Mouse (Mus musculus): Measurements from ENCODE around the gene Klc2. TPM values are rescaled to one million over a fixed set of nuclear protein-coding genes. Genes with fewer than 3 reads are reported as not detected.
"Not testable (repeated sequence)": the region's sequence is repeated elsewhere in the genome, so short reads cannot be mapped to it uniquely, and the experiment has no call there.

Klc2 gene
- total RNA-seq, 4 experiments from 2014 or later, result 54.5 to 66.9 (median 61.4) TPM

DNA sequence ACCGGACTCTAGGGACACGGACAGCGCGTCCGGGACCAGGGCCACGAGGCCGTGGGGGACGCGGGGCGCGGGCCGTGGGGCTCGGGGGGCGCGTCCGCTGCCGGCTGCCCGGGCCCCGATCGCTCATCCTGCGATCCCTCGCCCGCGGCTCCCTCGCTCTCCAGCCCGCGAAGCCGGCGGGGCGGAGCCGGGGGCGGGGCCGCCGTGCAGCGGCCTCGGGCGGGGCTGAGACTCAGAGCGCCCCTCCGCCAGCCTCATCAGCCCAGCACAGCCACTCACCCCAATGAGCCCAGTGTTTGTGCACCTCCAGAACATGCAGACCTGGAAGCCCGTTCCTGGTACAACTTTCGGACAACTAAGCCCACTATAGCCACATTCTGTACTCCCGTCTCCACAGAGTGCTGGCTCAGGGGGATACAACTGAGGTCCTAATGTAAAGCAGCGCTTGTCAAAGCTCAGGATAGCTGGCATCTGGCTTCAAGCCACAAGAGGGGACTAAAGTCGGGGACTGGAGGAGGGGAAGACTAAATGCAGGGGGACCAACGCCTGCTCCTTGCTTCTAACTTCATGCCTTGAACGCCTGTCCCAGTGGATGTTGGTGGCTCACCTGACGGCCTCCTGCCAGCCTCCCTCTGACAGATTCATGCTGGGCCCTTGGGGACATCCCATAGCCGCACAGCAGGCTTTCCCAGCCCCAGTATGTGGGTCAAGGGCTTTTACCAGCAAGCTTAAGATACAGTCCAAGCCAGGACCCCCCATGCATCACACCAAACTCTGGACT lies 19.8 kb downstream of the Klc2 start, which contains the start of gene Cnih2:
Gene Cnih2 (minus strand): TSS at position 159 of the 781 bp plus-strand sequence.
- DNase-seq, result no peak

DNA sequence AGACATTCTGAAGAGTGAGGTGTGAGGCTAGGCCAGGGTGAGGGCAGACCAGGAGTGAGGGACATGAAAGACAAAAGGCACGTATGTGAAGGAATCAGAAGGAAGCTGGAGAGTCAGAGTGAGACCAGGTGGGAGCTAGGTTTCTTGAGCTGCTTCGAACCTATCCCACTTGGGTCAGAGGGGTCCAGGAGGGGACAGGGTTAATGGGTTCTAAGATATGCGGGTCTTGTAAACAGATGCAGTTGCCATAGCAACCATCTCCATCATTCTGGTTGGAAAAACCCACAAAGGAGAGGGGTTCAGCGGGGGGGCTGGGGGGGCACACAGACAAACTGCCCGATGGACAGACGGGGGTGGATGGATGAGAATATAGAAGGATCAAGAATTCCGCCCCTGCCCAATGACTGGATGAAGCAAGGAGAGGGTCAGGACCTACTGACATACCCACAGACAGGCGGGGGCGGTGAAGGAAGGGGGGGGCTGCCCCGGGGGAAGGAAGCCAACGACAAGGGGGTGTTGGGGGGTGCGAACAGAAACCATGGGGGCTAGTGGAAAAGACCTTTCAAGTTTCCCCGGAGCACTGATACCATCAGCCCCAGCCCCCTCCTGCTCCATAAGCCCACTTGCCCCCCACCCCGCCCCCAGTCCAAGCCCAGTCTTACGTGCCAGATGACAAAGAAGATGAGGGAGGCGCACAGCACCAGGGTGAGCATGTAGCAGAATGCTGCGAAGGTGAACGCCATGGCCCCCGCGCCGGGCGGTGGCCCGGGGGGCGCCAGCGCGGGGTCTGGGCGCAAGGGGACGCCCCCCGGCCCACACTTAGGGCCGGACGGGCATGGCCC lies 20.6 kb downstream of the Klc2 start:
- no peak for DNase-seq

DNA sequence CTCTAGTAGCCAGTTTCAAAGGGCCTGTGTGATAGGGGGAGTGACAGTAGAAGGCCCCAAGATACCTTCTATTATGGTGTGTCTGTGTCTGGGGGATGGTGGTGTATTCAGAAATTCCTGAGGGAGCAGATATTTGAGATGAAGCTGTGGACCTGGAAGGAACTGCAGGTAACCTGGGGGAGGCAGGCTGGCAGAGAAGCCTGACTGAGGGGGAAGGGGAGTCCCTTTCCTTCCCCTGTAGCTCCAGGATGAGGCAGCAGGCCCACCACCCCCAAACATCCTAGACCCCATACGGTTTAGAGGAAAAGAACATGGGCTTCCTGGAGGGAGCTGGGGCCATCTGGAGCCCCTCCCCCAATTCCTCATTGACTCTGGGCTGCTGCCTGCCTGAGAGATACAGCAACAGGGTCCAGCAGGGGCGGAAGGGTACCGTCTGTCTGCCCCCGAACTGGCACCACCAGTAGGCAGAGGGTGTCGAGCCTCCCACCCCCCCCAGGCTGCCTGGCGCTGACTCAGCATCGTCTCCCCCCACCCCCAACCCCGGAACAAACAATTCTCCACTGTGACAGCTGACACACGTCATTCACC lies 22.4 kb downstream of the Klc2 start:
- no peak for DNase-seq

DNA sequence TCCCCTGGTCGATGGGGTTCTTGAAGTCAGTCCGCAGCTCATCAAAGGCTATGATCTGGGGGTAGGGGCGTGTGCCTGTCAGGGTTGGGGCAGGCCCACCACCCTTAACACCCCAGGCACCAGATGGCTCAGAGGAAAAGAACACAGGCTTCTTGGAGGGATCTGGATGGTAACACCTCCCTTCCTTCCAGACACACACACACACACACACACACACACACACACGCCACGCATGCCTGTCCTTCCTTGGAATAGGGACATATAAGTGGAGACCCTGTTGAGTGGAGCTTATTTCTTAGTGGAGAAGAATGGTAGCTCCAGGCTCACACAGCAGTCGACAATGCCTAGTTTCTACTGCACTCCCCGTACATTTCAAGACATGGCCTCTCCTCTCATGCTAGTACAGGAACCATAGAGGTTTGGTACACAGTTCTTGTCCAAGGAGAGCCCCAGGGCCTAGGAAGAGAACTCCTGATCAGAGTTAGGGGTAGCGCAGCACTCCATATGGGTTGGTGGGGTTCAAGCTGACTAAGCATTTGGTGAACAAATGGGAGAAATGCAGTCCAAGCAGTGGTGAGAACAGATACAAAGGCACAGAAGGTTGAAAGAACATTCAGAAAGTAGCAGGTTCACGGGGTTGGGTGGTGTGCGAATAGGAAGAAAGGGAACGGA lies 23.5 kb downstream of the Klc2 start:
- no peak for DNase-seq

DNA sequence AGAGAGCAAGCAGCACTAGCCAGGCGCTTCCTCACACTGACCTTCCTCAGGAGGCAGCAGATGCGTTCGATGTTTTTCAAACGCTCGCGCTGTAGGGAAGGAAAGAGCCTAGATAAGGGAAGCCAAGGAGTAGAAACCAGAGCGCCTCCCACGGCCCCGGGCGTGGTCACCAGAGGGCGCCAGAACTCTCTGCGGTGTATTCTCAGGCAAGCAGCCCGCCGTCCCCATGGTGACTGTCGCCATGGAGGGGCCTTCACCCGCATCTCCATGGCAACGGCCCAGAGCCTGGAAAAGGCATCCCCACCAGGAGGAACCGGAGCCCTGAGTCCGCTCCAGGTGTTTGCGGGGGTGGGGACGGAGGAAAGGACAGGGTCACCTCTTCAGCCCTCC lies 24.1 kb downstream of the Klc2 start:
- DNase-seq, result peak; percentile 88

DNA sequence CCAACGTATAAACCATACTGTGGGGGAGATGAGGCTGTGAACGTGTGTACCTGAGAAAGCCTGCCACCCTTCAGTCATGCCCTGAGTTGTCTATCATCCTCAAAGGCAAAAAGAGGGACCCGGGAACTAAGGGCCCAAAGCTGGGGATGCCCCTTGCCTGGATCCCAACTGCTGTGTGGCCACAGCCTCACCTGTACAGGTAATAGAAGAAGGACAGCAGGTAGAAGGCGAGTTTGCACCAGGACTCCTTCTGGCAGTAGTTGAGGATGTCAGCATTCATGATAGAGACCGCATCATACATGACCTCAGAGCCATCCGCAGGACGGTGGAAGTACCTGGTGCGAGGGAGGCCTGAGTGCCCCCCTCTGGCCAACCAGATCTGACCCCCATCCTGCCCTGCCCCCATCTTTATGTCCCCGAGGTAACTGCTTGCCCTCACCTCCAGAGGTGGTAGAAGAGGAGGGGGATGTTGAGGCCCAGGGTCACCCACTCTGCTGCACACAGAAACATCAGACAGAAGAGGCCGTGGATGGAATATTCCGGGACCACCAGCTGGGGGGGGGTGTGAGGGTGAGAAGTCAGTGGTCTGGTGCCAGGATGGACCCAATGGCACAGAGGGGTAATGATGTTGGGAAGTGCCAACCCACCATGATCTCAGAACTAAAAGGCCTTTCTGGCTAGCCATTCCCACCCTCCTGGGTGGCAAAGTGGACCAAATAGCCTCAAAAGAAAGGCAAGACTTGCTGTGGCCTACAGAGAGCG lies 24.7 kb downstream of the Klc2 start:
- no peak for DNase-seq

DNA sequence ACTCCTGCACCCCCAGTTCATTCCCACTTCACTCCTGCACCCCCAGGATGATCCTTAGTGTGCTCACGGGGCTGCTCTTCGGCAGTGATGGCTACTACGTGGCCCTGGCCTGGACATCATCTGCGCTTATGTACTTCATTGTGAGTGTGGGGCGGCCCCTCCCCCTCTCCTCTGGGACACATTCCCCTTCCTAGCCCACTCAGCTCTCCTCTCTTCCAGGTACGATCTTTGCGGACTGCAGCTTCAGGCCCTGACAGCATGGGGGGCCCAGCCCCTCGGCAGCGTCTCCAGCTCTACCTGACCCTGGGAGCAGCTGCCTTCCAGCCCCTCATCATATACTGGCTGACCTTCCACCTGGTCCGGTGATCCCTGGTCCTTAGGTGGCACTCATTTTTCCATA lies 26.3 kb downstream of the Klc2 start:
- no peak for DNase-seq

DNA sequence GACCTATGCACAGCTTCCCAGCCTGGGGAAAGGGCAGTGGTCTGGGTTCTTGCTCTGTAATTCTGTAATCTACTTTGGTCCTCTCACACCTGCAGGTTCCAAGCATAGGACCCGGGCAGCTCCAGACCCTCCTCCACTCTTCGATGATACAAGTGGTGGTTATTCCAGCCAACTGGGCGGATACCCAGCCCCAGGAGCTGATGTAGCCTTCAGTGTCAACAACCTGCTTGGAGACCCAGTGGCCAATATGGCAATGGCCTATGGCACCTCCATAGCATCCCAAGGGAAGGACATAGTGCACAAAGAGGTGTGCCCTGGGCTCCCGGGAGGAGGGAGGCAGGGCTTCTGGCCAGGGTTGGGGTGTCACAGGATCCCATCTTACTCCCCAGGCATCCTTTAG lies 29.0 kb downstream of the Klc2 start:
- no peak for DNase-seq

DNA sequence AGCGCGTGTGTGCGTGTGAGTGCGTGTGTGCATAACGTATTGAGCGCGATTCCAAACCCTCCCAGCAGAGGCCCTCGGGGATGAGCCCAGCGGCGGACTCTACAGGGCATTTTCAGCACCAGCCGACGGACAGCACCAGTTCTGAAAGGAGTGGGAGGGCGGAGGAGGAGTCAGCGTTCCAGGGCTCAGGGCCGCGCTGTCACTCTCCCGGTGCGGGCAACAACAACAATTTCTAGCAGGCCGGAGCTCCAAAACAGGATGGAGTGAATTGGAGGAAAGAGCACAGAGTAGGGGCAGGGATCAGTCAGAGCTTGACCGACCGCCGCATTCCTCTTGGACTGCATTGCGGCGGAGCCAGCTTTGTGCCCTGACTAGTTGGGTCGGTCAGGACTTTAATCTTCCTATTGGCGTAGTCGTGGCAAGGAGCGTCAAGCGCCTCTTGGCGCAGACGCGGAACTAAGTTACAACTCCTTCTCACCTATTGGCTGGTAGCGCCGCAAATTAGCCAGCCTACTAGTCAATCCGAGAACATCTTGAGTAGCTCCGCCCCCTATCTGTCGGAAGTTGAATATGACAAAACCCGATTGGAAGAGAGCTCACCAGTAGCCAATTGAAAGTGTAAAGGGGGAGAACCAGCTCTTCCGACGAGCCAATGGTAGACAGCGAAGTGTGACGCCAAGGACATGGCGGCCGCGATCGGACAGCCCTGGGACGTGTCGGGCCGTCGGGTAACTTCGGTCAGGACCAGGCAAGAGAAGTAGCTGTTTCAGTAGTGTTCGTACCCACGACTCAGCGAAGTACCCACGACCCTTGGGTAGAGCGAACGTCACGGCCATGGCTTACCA lies 30.3 kb downstream of the Klc2 start, which contains the start of gene Yif1a:
Gene Yif1a (plus strand): TSS at position 655 of the 845 bp plus-strand sequence.
- DNase-seq, result peak; percentile 97

DNA sequence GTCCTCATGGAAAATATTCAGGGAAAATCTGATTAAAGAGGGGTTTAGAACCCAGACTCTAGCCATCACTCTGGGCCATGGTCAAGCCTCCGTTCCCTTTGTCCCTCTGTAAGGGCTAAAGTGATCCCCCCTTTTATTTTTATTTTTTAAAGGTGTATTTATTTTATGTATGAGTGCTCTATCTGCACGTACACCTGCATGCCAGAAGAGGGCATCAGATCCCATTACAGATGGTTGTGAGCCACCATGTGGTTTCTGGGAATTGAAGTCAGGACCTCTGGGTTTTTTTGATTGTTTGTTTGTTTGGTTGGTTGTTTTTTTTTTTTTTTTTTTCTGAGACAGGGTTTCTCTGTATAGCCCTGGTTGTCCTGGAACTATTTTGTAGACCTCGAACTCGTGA lies 31.8 kb downstream of the Klc2 start:
- not testable (repeated sequence) for DNase-seq

DNA sequence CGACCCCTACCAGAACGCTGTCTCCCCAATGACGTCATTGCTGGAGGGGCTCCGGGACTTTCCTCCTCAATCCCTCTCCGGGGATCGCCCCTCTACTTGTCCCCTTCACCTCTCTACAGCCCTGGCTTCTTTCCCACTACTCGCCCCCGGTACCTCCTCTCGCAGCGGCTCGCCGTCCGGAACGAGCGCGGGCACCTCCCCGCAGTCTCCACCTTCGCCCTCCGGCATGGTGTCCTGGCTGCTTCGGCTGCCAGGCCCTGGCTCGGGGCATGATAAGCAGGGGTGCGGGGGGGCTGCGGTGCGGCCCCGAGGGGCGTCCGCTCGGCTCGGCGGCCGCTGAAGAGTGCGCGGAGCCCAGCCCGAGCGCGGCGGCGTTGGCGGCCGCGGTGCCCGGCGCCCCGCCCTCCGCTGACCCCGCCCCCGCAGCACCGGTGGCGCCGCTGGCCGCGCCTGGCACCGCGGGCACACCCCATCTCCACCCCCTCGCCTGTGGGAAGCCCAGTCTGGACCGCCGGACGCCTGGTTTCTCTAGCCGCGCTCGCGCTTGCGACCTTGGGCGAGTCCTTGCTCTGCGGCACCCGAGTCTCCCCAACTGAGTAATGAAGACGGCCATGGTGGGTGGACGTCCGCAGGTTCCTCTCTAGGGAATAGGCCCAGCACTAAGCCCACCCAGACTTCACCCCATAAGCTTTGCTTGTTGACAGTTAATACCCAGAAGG lies 33.1 kb downstream of the Klc2 start, which contains the start of gene Tmem151a:
Gene Tmem151a (minus strand): TSS at position 387 of the 719 bp plus-strand sequence.
- no peak for DNase-seq

DNA sequence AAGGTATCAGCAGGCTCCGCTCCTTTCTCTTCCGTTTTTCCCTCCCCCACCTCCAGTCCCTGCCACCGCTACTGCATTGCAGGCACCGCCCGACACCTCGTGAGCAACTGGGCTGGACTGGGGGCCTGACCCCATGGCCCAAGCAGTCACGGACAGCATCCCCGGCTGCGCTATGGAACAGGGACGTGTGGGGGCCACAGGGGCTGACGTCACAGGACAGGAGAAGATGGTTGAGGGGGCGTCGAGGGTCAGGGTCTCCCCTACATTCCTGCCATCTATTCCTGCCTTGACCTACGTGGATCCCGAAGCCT lies 33.6 kb downstream of the Klc2 start:
- no peak for DNase-seq

DNA sequence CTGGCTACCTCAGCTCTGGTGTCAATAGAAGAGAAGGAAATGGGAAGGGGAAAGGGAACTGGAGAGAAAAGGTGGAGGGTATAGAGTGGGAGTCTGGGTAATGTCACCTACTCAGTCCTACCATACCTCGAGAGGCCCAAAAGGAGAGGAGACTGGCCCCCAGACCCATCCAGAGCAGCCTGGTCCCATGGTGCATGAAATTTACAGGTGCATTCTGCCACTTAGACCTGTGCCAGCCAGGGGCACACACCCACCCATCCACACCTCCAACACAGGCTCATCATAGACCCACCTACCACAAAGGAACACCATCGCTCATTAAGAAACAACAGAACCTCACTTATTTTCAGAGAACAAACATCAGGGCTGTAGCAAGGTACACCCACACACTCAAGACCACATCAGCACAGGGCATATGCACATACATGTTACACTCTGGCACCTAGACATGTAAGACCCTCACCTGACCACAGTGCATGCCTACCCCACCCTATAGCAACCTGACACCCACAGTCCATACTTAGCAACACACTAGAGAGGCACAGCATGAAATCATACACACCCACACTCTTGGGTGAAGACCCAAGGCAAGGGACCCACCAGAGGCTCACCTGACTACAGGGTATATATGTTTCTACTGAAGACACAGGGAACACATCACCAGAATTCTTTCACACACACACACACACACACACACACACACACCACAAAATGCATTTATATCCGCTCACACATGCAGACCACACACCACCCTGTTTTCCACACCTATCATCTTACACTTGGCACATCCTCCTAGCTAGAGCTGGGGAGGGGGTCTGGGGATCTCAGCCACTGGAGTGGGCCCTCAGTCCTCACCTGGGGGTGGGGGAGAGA lies 34.2 kb downstream of the Klc2 start:
- no peak for DNase-seq

DNA sequence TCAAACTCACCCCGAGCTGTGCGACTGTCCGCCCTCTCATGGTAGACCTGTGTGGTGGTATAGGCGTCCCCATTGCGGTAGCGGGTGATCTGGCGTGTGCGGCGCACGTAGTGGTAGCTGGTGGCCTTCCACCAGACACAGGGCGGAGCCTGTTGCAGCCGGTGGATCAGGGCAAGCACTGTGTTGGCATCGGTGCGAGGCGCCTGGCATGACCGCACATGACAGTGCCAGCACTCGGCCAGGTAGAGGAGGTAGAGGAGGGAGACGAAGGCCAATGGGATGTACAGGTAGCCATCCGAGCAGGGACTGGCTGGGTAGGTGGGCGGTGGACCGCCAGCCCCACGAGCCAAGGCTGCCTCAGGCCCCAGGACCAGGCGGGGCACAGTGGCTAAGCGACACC lies 35.8 kb downstream of the Klc2 start:
- no peak for DNase-seq

DNA sequence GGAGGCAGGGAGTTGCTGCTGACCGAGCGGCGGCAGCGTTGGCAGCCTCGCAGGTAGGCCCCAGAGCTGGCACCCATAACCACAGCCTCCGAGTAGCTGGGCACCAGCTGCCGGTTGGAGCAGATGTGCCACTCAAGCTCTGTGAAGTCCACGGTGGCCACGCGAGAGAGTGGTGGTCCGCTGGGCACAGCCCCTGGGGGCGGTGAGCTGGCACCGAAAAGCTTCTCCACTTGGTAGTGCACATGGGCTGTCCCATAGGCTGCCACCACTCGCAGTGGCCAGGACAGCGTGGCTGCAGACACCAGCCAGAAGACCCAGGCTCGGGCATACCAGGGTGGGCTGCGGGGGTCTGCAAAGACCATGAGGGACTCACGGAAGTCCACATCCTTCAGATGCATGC lies 36.4 kb downstream of the Klc2 start:
- no peak for DNase-seq

DNA sequence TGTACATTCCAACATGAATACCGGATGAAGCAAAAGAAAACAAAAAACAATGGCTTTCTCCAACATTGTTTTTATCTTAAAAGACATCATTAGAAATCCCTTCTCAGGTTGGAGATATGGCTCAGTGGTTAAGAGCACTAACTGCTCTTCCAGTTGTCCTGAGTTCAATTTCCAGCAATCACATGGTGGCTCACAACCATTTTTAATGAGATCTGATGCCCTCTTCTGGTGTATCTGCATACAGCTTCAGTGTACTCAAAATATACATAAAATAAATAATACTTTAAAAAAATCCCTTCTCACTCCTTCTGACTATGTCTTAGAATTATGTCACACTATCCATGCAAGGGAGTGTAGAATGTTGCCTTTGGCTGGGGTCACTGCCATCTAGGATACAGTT lies 39.1 kb downstream of the Klc2 start:
- no peak for DNase-seq

DNA sequence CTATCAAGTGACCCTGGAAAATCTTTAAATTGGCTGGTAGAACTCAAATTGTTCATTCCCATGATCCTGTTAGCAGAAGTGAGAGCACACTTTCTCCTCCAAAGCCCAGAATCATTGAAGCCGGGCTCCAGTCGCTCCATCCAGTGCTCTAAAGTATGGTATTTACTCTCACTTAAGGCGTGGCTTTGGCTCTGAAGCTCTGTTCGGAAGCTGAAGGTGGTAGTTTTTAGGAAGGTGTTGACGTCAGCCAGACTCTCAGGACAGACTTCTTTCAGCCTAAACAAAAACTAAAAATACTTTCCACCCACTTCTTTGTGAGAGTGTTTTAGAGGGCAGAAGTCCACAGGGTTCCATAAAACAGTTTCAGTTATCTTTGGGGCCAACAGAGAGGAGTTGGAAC lies 44.8 kb downstream of the Klc2 start:
- DNase-seq, result no peak

DNA sequence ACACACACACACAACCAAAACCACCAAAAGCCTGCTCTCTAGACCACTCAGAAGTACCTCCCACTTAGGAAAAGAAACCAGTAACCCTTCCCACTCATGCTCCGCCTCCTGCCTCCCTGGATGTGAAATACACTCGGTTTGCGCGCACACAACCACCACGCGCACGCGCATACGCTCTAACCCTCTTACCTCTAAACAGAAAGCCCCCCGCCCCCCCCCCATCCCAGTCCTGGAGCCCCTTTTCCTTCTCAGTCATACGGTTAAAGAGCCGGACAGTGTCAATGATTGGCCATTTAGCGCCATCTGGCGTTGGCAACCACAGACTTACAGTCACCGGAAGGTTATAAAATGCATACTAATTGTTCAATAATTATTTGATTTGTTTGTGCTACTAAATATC lies 45.3 kb downstream of the Klc2 start:
- no peak for DNase-seq

DNA sequence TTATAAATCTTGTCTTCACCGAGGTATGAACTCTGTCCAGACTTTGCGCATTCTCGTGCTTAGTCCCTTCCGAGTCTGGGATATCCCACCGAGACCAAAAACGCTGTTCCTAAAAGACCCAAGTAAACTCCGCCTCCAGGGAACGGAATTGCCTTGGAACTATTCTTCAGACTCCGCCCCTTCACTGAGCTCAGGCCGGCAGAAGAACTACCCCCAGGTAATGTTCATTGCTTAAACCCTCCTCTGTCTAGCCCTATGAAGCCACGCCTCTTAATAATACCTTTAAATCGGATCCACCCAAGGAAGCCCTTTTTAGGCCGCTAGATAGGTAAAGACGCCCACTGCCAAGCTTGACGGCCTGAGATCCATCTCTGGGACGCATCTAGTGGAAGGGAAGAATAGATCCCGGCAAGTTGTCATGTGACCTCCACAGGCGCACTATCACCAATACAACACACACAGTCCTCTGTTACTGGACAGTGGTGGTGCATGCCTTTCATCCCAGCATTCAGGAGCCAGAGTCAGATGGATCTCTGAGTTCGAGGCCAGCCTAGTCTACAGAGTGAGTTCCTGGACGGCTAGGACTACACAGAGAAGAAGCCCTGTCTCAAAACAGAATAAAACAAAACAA lies 45.9 kb downstream of the Klc2 start:
- no peak for DNase-seq

All from adrenal gland, adult 8-10 months (tissue).